Mouse (Mus musculus) bone marrow macrophage, adult 2 months (primary cell): ENCODE data around the gene Mast2. TPM values are rescaled to one million over a fixed set of nuclear protein-coding genes. Genes with fewer than 3 reads are reported as not detected.

ENCODE experiments used
- H3K27ac ChIP-seq: 2 replicates; pipeline ENCODE4 v1.5.1; 2012; ENCODE audit warnings: low read depth, low read length; ENCODE audit not compliant: insufficient read depth
- H3K4me1 ChIP-seq: 2 replicates; pipeline ENCODE4 v1.6.1; 2012; ENCODE audit warnings: low read length; ENCODE audit not compliant: control insufficient read depth, insufficient read depth
- H3K4me3 ChIP-seq: 2 replicates; pipeline ENCODE4 v1.5.1; 2012; ENCODE audit warnings: mild to moderate bottlenecking, low read length, moderate library complexity; ENCODE audit not compliant: insufficient read depth
- CTCF ChIP-seq: IDR thresholded peaks from 2 replicates; pipeline ENCODE4 v1.5.1; 2012; ENCODE audit warnings: low read depth, mild to moderate bottlenecking, low read length, moderate library complexity
- POLR2A ChIP-seq: IDR thresholded peaks from 2 replicates; pipeline ENCODE4 v1.6.1; 2012; ENCODE audit warnings: mild to moderate bottlenecking, low read depth, low read length, borderline replicate concordance
- polyA plus RNA-seq: library from polyadenylated mRNA; stranded (reverse); fragments of >200 nt; gene quantifications from 2 replicates; pipeline ENCODE4 v1.2.4, GENCODE M21; 2012; ENCODE audit not compliant: missing spikeins, insufficient read depth, insufficient read length

Gene Mast2
- polyA plus RNA-seq, 1 experiment: 21.9 TPM

GRCm38 (mm10) chr4:116481322-116481721, 17.3 kb upstream of the Mast2 start:
- no peak overlapping the region for H3K27ac ChIP-seq
- H3K4me1 ChIP-seq: peaks cover 11% of the 10 kb centered on the region
- no peak for TF ChIP-seq CTCF
- no peak for TF ChIP-seq POLR2A
- no peak overlapping the region for H3K4me3 ChIP-seq

- Histone ChIP-seq H3K4me1 (peaks cover 6% of the 10 kb centered on the region), H3K27ac (peak overlapping the region; percentile 69)
- TF ChIP-seq CTCF: no peak
Measured at GRCm38 (mm10) chr4:116463231-116464125, 505 bp downstream of the Mast2 start.

GRCm38 (mm10) chr4:116461943-116462342, 2.0 kb downstream of the Mast2 start:
- no peak overlapping the region for H3K4me3 ChIP-seq
- peaks cover 6% of the 10 kb centered on the region for H3K4me1 ChIP-seq
- TF ChIP-seq CTCF (no peak), POLR2A (no peak)
- H3K27ac ChIP-seq: no peak overlapping the region

More at GRCm38 (mm10) chr4:116463231-116464125, 505 bp downstream of the Mast2 start:
- peak overlapping the region; percentile 81 for H3K4me3 ChIP-seq

GRCm38 (mm10) chr4:116451553-116451952, 12.4 kb downstream of the Mast2 start:
- H3K4me1 ChIP-seq: no peaks in the 10 kb centered on the region
- no peak overlapping the region for H3K27ac ChIP-seq
- TF ChIP-seq CTCF (no peak), POLR2A (no peak)
- H3K4me3 ChIP-seq: no peak overlapping the region

GRCm38 (mm10) chr4:116449951-116450350, 14.0 kb downstream of the Mast2 start:
- H3K4me1 ChIP-seq: no peaks in the 10 kb centered on the region
- no peak overlapping the region for H3K4me3 ChIP-seq
- no peak for TF ChIP-seq POLR2A
- TF ChIP-seq CTCF: no peak
- no peak overlapping the region for H3K27ac ChIP-seq

- no peak overlapping the region for H3K27ac ChIP-seq
- H3K4me3 ChIP-seq: no peak overlapping the region
- no peak for TF ChIP-seq POLR2A
- TF ChIP-seq CTCF: peak; percentile 90
- no peaks in the 10 kb centered on the region for H3K4me1 ChIP-seq
Measured at GRCm38 (mm10) chr4:116448673-116449072, 15.3 kb downstream of the Mast2 start.

- no peak overlapping the region for H3K4me3 ChIP-seq
- no peak overlapping the region for H3K27ac ChIP-seq
- TF ChIP-seq POLR2A: no peak
- no peak for TF ChIP-seq CTCF
- peaks cover 2% of the 10 kb centered on the region; the same call in 1 of the 2 replicates for H3K4me1 ChIP-seq
Measured at GRCm38 (mm10) chr4:116439383-116439782, 24.6 kb downstream of the Mast2 start.

- Histone ChIP-seq H3K4me3 (no peak overlapping the region), H3K4me1 (peaks cover 2% of the 10 kb centered on the region; the same call in 1 of the 2 replicates), H3K27ac (no peak overlapping the region)
- TF ChIP-seq CTCF (no peak), POLR2A (no peak)
Measured at GRCm38 (mm10) chr4:116438561-116438960, 25.4 kb downstream of the Mast2 start.

- TF ChIP-seq CTCF (no peak), POLR2A (no peak)
- no peak overlapping the region for H3K27ac ChIP-seq
- H3K4me1 ChIP-seq: peaks cover 1% of the 10 kb centered on the region; the same call in 1 of the 2 replicates
- no peak overlapping the region for H3K4me3 ChIP-seq
Measured at GRCm38 (mm10) chr4:116435626-116436025, 28.4 kb downstream of the Mast2 start.

- Histone ChIP-seq H3K4me1 (peaks cover 7% of the 10 kb centered on the region), H3K27ac (no peak overlapping the region), H3K4me3 (no peak overlapping the region)
- TF ChIP-seq POLR2A (no peak), CTCF (no peak)
Measured at GRCm38 (mm10) chr4:116422186-116422585, 41.8 kb downstream of the Mast2 start.

GRCm38 (mm10) chr4:116421170-116421569, 42.8 kb downstream of the Mast2 start:
- Histone ChIP-seq H3K27ac (no peak overlapping the region), H3K4me1 (peaks cover 7% of the 10 kb centered on the region), H3K4me3 (no peak overlapping the region)
- TF ChIP-seq POLR2A: no peak
- TF ChIP-seq CTCF: no peak
